Mouse (Mus musculus): ENCODE results near the gene Pcdh15.

DNA sequence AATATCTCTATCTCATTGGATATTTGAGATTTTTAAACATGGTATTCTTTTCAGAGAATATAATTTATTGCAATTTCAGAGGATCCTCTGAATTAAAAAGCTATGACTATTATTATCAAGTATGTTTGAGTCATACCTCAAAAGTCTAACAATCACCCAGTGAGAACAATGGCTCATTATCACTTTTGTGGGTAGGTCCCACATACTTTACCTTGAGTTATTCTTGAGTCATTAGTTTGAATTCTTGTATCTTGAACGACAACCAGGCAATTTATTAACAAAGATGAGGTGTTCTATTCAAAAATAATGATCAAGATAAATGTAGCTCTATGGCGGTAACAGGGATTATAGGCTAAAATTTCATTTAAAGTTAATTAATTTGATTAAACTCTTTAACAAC is 1439.2 kb downstream of the Pcdh15 start:
- TF ChIP-seq POLR2A (IDR thresholded peaks at IDR 0.05; ENCODE audit: extremely low read depth, insufficient read depth, low read length): no peak
- TF ChIP-seq CTCF (IDR thresholded peaks at IDR 0.05; ENCODE audit: extremely low read depth, insufficient read depth, low read length): no peak
